Mouse (Mus musculus) embryonic fibroblast, embryonic 13.5 days (primary cell): ENCODE measurements at regions not wholly inside any gene's neighbourhood (a gene's known extent, or its start where the extent isn't known, plus 50 kb on each side); places are given as distances from the start of the nearest gene placed in this dataset.

ENCODE experiments used
- CTCF ChIP-seq: IDR thresholded peaks from 2 replicates; pipeline ENCODE4 v1.5.1; 2011; ENCODE audit warnings: mild to moderate bottlenecking, control low read depth, low read length, moderate library complexity, borderline replicate concordance; ENCODE audit not compliant: insufficient read depth
- POLR2A ChIP-seq: IDR thresholded peaks from 2 replicates; pipeline ENCODE4 v1.6.1; 2011; ENCODE audit warnings: low read depth, mild to moderate bottlenecking, control low read depth, low read length, moderate library complexity

- TF ChIP-seq CTCF = no peak
- TF ChIP-seq POLR2A = no peak
Measured at GRCm38 (mm10) chr12:15319647-15320046, 497.1 kb downstream of the Trib2 start.
